Mouse (Mus musculus): ENCODE data around the gene AC141477.1. TPM values are rescaled to one million over a fixed set of nuclear protein-coding genes. Genes with fewer than 3 reads are reported as not detected.

The AC141477.1 gene
- total RNA-seq (2023; ENCODE audit: inconsistent age): 8.7 to 19.2 TPM (median 13.6 TPM) in 3 of 4 replicates, not detected in the other

GRCm38 (mm10) chr10:76440281-76440680, at the start of gene AC141477.1:
Gene AC141477.1, minus strand, starts transcription at chr10:76440444.

GRCm38 (mm10) chr10:76468203-76469162, 28.2 kb upstream of the AC141477.1 start, which contains the start of the genes Mcm3ap and Ybey:
Gene Mcm3ap, plus strand, starts transcription at chr10:76468927.
Gene Ybey, minus strand, starts transcription at chr10:76469114.

GRCm38 (mm10) chr10:76448851-76449250, 8.6 kb upstream of the AC141477.1 start, which contains the start of gene 2610028H24Rik:
Gene 2610028H24Rik, plus strand, starts transcription at chr10:76449081.

GRCm38 (mm10) chr10:76442178-76443088, 2.2 kb upstream of the AC141477.1 start, which contains the start of gene Pcnt:
Gene Pcnt, minus strand, starts transcription at chr10:76442786.

Other genes starting within 250 kb of the AC141477.1 start
- 9.1 to 10.0 TPM (median 9.2 TPM) in 4 replicates for gene Prmt2, start 202.6 kb downstream of the AC141477.1 start, total RNA-seq (2023; ENCODE audit: inconsistent age)
- gene S100b, start 186.6 kb downstream of the AC141477.1 start, total RNA-seq (2023; ENCODE audit: inconsistent age): not detected in 4 replicates
- 4.3 to 7.5 TPM (median 5.4 TPM) in 4 replicates for gene Dip2a, start 95.2 kb downstream of the AC141477.1 start, total RNA-seq (2023; ENCODE audit: inconsistent age)
- gene Pcnt, start 2.3 kb upstream of the AC141477.1 start, total RNA-seq (2023; ENCODE audit: inconsistent age): 51.5 to 67.5 TPM (median 61.7 TPM) in 4 replicates
- gene 2610028H24Rik, start 8.6 kb upstream of the AC141477.1 start, total RNA-seq (2023; ENCODE audit: inconsistent age): not detected in 4 replicates
- gene Mcm3ap, start 28.5 kb upstream of the AC141477.1 start, total RNA-seq (2023; ENCODE audit: inconsistent age): 70.5 to 74.7 TPM (median 72.7 TPM) in 4 replicates
- gene Ybey, start 28.7 kb upstream of the AC141477.1 start, total RNA-seq (2023; ENCODE audit: inconsistent age): 1.3 to 2.2 TPM (median 1.6 TPM) in 4 replicates
- 14.6 to 24.3 TPM (median 21.7 TPM) in 4 replicates for gene Lss, start 91.1 kb upstream of the AC141477.1 start, total RNA-seq (2023; ENCODE audit: inconsistent age)
- gene Spatc1l, start 121.8 kb upstream of the AC141477.1 start, total RNA-seq (2023; ENCODE audit: inconsistent age): not detected in 4 replicates
- gene Ftcd, start 135.2 kb upstream of the AC141477.1 start, total RNA-seq (2023; ENCODE audit: inconsistent age): not detected in 4 replicates
- gene Col6a2, start 183.2 kb upstream of the AC141477.1 start, total RNA-seq (2023; ENCODE audit: inconsistent age): 0.13 to 0.22 TPM in 2 of 4 replicates, not detected in the others

Measured in B cell, adult (primary cell).